Mouse (Mus musculus): ENCODE measurements around the gene Slc16a2.
A peak's percentile ranks its signal among the peaks of the same experiment; 100 is the strongest.

The Slc16a2 gene

GRCm38 (mm10) chrX:103821832-103822196, at the start of gene Slc16a2:
Gene Slc16a2 (minus strand): TSS chrX:103821983.
- DNase-seq = peak; percentile 78

GRCm38 (mm10) chrX:103863502-103863901, 41.7 kb upstream of the Slc16a2 start:
- DNase-seq = no peak

DNA sequence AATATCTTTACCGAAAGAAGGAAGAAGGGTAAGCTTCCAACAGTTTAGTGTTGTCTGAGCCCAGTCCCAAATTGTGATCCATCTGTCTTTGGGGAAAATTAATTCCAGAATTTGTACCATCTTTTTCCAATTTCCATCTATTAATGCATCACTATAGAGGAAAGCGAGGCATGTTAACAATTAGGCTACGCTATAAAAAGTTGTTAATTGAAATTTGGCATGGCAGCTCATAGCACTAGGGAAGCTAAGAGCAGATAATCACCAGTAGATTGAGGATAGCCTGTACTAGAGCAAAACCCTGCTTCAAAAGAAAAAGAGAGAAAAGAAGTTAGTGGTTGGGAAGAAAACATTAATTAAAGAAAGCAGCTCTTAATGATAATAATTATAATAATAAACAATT, 41.1 kb upstream of the Slc16a2 start:
- no peak for DNase-seq

GRCm38 (mm10) chrX:103845266-103845665, 23.5 kb upstream of the Slc16a2 start:
- peak; percentile 43 for DNase-seq

GRCm38 (mm10) chrX:103828836-103829235, 7.1 kb upstream of the Slc16a2 start:
- no peak for DNase-seq

DNA sequence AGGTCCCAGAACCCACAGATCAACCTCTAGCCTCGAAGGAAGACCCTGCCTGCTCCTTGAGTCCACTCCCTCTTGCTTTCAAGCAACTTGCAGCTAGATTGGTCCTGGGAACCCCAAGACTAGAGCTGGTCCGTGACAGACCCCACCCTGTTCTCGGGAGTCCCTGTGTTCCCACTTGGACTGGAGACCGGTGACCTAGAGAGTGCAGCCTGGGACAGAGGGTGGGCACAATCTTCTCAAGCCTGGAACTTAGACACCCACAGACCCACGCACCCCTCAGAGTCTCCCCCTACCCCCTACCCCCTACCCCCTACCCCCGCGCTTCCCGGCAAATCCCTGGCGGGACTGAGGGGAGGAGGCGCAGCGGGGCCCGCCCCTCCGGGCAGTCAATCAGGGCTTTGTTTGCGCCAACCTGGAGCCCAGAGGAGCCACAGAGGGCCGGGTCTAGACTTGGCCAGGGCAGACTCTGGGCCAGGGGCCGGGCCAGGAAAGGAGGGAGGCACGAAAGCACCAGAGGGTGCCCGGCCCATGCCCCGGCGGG, 558 bp upstream of the Slc16a2 start:
- DNase-seq = peak; percentile 56

GRCm38 (mm10) chrX:103821195-103821831, 470 bp downstream of the Slc16a2 start:
- DNase-seq = peak; percentile 24

GRCm38 (mm10) chrX:103820307-103821194, 1.2 kb downstream of the Slc16a2 start:
- DNase-seq = peak; percentile 32

- peak; percentile 15 for DNase-seq
These were observed 2.5 kb downstream of the Slc16a2 start for GRCm38 (mm10) chrX:103819253-103819652.

- DNase-seq = no peak
These were observed 9.1 kb downstream of the Slc16a2 start for GRCm38 (mm10) chrX:103812690-103813089.

DNA sequence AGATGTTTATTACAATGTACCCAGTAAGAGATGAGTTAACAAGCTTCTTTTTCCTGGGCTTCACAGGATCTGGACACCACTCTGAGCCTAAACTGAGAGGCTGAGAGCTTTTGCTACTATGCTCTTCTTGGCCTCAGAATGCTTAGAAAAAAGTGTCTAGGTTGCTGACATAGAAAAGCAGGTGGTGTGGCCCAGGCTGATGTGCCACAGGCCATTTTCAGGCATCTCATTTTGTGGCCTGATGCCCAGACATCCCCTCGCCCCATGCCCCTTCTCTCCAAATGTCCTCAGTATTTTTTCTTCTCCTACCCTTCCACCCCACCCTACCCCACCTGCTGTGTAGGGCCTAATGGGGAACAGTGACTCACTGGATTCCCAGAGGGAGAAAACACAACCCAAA, 11.3 kb downstream of the Slc16a2 start:
- no peak for DNase-seq

GRCm38 (mm10) chrX:103806373-103806772, 15.4 kb downstream of the Slc16a2 start:
- no peak for DNase-seq

GRCm38 (mm10) chrX:103796961-103797360, 24.8 kb downstream of the Slc16a2 start:
- no peak for DNase-seq

DNA sequence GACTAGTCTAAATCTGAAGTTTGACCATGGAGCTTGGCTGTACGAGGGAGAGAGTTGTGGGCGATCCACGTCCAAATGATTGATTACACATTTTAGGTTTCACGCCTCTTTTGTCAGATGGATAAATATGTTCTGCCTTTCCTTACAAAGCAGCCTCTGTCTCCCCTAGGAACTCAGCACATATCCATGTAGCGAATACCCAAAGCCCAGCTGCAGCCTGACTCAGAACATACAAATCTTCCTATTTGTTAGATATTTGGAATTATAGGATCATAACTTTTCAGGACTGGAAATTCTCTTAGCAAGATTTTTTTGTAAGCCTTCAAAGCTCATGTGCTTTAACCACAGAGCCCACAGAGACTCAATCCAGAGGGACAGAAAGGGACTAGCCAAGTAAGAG, 26.3 kb downstream of the Slc16a2 start:
- no peak for DNase-seq

GRCm38 (mm10) chrX:103791329-103791728, 30.5 kb downstream of the Slc16a2 start:
- no peak for DNase-seq

DNA sequence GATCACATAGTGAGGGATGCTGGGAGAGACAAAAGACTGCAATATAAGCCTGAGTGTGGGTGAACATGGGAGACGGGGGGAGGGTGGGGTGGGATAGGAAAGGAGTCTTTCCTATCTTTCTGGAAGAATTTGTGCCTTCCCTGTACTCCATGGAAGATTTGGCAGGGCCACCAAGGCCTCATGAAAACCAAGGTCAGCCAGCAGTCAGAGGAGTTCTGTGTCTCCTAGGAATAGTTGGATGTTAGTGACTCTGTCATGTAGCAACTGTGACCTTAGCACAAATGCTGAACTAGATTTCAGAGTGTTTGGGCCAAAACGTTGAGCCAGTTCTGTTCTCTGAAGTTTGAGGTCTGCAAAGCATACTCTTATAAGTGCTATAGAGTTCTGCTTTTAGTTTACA, 36.1 kb downstream of the Slc16a2 start:
- DNase-seq = no peak

- no peak for DNase-seq
These were observed 45.4 kb downstream of the Slc16a2 start for GRCm38 (mm10) chrX:103776412-103776811.

- DNase-seq = no peak
These were observed 75.6 kb downstream of the Slc16a2 start for GRCm38 (mm10) chrX:103746197-103746596.

DNA sequence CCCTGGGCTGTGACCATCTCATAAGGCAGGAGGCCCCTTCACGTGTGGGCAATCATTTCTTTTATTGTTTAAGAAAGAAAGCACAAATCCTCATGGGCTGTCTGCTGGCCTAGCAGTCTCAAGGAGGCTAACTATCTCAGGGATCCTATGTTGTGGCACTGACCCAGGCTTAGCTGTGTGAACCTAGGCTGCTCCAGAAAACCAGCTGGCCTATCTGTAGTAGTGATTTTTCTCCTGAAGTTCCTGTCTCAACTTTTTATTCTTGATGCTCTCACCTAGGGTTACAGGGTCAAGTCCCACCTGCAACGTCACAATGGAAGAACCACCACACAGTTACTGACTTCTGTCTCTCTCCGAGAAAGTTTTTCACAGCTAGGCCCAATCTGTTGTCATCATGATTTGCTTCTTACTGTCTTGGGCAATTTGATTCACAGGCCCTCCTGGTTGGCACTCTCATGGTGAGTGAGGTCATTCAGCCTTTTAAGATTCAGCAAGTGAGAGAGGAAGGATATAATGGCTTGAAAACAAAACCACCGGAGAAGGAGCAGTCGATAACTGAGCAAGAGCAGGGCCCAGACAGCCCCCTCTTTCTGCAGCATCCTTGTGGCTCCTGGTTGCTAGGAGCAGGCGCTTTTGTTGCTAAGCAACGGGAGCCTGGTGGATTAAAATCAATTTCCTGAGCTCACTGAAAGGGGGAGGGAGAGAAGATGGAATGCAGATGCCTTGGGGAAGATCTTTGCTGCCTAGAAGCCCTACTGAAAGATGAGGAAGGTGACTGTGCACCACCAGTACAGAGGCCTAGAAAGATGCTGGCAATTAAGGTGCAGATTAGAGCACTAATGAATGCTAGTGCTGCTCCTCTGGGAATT, 77.4 kb downstream of the Slc16a2 start:
- DNase-seq = peak; percentile 83

- no peak for DNase-seq
These were observed 79.8 kb downstream of the Slc16a2 start for GRCm38 (mm10) chrX:103742057-103742315.

DNA sequence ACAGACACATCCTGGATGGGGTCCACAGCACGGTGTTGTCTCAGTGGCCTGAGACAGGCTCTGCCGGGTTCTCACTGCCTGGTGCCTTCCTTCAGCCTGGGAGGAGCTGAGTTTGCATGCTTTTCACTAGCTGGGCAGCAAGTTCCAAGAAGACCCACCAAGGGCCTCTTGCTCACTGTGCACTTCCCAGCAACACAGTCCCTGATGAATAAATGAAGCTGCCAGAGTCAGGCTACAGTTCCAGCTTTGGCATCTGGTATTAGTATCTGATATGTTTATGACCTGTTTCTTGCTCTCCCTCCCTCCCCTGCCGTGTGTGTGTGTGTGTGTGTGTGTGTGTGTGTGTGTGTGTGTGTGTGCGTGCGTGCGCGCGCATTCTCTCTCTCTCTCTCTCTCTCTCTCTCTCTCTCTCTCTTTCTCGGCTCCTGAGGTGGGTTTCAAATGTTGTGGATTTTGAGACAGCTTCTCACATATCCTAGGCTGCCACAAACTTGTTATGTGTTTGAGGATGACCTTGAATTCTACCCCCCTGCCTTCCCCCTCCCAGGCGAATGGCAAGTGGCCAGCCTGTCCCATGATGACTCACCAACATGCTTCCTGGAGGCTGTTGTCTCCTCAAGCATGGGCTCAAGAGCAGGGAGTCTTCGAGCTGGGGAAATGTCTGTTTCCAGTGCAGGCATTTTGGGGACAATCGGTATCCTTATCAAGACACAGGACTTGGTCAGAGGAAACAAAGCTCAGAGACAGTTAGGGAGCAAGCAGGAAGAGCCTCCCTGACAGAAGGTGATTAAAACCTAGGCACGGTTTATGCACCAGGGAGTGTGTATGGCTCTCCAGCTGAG, 80.3 kb downstream of the Slc16a2 start:
- DNase-seq = no peak

DNA sequence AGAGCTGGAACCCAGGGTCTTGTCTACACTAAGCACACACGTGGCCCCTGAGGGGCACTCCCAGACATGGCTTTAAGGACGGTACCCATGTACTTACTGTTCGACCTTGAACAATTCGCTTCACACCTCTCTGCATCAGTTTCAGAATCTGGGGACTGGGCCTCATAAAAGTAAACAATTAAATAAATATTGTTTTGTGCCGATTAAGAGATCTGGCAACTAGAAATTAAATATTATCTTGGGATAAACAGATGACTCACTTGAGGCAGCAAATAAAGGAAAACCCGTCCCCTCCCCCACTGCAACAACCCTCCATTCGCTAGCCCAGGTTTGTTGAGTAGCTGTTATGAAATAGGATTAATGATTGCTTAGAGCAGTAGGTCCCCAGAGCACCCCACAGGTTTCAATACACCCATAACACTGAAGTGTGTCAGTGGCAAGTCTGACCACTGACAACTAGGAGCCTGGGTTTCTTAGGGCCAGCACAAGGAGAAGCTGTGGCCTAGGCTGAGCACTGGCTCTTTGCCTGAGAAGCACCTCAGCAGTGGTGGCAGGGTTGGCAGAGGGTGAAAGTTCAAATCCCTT, 87.7 kb downstream of the Slc16a2 start:
- DNase-seq = no peak
